Mouse (Mus musculus) ES-Bruce4 (cell line): ENCODE results near the gene Rccd1. TPM values are rescaled to one million over a fixed set of nuclear protein-coding genes. Genes with fewer than 3 reads are reported as not detected.

Experiments
- H3K27ac ChIP-seq: 2 replicates; pipeline ENCODE4 v1.5.1; 2012; ENCODE audit warnings: low read length, inconsistent platforms; ENCODE audit not compliant: insufficient read depth
- H3K27me3 ChIP-seq: 2 replicates; pipeline ENCODE4 v1.6.1; 2012; ENCODE audit warnings: mild to moderate bottlenecking, low read length, inconsistent platforms; ENCODE audit not compliant: control insufficient read depth, poor library complexity, insufficient read depth, severe bottlenecking
- H3K36me3 ChIP-seq: 2 replicates; pipeline ENCODE4 v1.6.1; 2012; ENCODE audit warnings: inconsistent platforms, mild to moderate bottlenecking, low read length, moderate library complexity; ENCODE audit not compliant: control insufficient read depth, poor library complexity, insufficient read depth, severe bottlenecking
- H3K4me1 ChIP-seq: one replicate; pipeline ENCODE4 v1.8.1; 2011; ENCODE audit warnings: low read length; ENCODE audit not compliant: control insufficient read depth, insufficient read depth
- H3K4me3 ChIP-seq: 2 replicates; pipeline ENCODE4 v1.5.1; 2011; ENCODE audit warnings: low read depth, mild to moderate bottlenecking, low read length
- H3K9ac ChIP-seq: 2 replicates; pipeline ENCODE4 v1.6.1; 2012; ENCODE audit warnings: low read depth, mild to moderate bottlenecking, inconsistent platforms; ENCODE audit not compliant: poor library complexity, severe bottlenecking
- H3K9me3 ChIP-seq: replicated peaks from 2 replicates; pipeline ENCODE4 v1.6.1; 2012; ENCODE audit warnings: mild to moderate bottlenecking, low read length, inconsistent platforms; ENCODE audit not compliant: control insufficient read depth, poor library complexity, insufficient read depth, severe bottlenecking
- CTCF ChIP-seq: IDR thresholded peaks from one replicate; pipeline ENCODE4 v1.8.1; 2011; ENCODE audit warnings: low read depth, low read length
- EP300 ChIP-seq: IDR thresholded peaks from 2 replicates; pipeline ENCODE4 v1.6.1; 2011; ENCODE audit warnings: low read depth, low read length; ENCODE audit not compliant: insufficient read depth
- POLR2A ChIP-seq: IDR thresholded peaks from one replicate; pipeline ENCODE4 v1.8.1; 2011; ENCODE audit warnings: low read length; ENCODE audit not compliant: insufficient read depth
- polyA plus RNA-seq: library from polyadenylated mRNA; stranded (reverse); fragments of >200 nt; gene quantifications from 2 replicates; pipeline ENCODE4 v1.2.4, GENCODE M21; 2011; ENCODE audit warnings: low read depth; ENCODE audit not compliant: missing spikeins, insufficient read depth, insufficient read length

The Rccd1 gene
- polyA plus RNA-seq, 1 experiment = 26.5 TPM

DNA sequence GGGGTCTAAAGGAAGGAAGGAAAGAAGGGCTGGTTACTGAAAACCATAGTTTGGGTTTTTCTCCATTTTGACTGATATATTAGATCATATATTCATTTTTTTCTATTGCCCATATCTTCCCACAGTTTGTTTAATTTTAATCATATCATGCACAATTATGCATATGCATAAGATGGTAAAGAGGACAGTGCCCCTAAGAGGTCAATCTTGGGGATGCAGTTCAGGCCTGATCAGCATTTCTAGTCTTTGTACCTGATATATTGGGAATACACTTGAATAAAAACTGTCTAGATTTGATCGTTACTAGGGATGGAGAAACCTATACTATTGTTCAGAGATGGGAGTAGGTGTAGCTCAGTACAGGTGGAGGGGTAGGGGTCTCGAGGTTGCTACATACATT lies 43.3 kb downstream of the Rccd1 start:
- Histone ChIP-seq H3K27me3 (no peaks in the 10 kb centered on the region), H3K27ac (no peak overlapping the region), H3K9me3 (no peaks in the 10 kb centered on the region), H3K9ac (no peak overlapping the region), H3K36me3 (peaks cover 18% of the 10 kb centered on the region), H3K4me3 (no peak overlapping the region), H3K4me1 (no peaks in the 10 kb centered on the region)
- TF ChIP-seq EP300 = no peak
- no peak for TF ChIP-seq CTCF
- no peak for TF ChIP-seq POLR2A

DNA sequence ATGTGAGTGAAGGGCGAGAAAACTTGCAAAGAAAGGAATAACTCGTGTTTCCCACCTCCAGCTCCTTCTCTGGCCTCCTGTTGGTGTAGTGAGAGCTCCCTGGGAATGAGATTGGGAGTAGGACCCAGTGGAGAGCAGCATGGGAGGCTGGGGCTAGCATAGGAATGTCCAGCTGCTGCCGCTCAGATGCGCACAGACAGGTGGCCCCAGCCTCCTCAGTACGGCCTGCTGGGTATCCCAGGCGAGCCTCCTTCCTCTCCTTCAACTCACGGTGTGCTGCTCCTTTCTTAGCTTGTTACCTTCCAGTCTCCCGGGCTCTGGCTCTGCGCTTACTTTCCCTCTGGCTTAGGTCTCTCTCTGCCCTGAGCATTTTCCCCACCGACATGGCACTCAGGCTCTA lies 44.2 kb downstream of the Rccd1 start:
- H3K36me3 ChIP-seq = peaks cover 14% of the 10 kb centered on the region
- no peaks in the 10 kb centered on the region for H3K4me1 ChIP-seq
- no peaks in the 10 kb centered on the region for H3K9me3 ChIP-seq
- H3K4me3 ChIP-seq = no peak overlapping the region
- H3K27me3 ChIP-seq = no peaks in the 10 kb centered on the region
- no peak overlapping the region for H3K9ac ChIP-seq
- TF ChIP-seq POLR2A (no peak), EP300 (no peak), CTCF (no peak)
- no peak overlapping the region for H3K27ac ChIP-seq

DNA sequence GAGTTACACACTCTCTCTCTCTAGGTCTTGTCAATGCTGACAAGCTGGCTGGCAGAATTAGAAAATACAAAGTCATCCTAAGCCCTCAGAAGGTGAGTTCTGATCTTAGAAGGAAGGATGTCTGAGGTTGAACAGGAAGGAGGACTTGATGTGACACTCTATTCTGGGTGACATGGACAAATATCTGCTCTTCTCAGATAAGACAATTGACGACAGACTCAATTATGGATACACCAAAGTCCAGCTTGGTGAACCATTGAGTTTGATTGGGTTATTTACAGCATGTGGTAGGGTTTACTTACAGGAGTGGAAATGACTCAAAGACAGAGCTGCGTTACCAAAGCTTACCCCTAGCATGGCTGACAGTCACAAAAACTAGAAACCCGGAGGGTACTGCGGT lies 47.9 kb downstream of the Rccd1 start:
- no peak for TF ChIP-seq EP300
- no peak for TF ChIP-seq CTCF
- TF ChIP-seq POLR2A = no peak
- H3K27me3 ChIP-seq = no peaks in the 10 kb centered on the region
- no peaks in the 10 kb centered on the region for H3K36me3 ChIP-seq

DNA sequence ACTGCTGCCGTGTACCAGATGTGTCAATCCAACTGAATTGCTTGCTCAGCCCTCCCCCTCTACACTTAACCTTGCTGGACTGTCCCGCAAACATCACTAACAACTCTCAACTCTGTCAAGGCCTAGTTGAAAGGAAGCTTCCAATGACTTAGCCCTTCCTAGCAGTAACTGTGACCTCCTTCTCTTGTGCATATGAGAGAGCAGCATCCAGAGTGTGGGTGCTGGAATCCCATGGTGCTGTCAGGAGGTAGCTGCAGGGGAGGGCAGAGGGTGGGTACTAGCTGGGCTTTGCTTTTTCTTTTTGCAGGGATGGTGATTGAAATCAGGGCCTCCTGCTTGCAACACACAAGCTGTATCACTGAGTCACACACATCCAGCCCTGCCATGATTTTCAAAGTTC lies 50.8 kb downstream of the Rccd1 start:
- H3K36me3 ChIP-seq = no peaks in the 10 kb centered on the region
- no peak overlapping the region for H3K9ac ChIP-seq
- no peak for TF ChIP-seq EP300
- no peak for TF ChIP-seq POLR2A
- TF ChIP-seq CTCF = no peak
- H3K27me3 ChIP-seq = no peaks in the 10 kb centered on the region
- H3K27ac ChIP-seq = no peak overlapping the region
- H3K4me1 ChIP-seq = no peaks in the 10 kb centered on the region
- no peaks in the 10 kb centered on the region for H3K9me3 ChIP-seq
- H3K4me3 ChIP-seq = no peak overlapping the region

More for the DNA sequence above, 47.9 kb downstream of the Rccd1 start:
- Histone ChIP-seq H3K4me3 (no peak overlapping the region), H3K4me1 (no peaks in the 10 kb centered on the region), H3K27ac (no peak overlapping the region), H3K9me3 (no peaks in the 10 kb centered on the region), H3K9ac (no peak overlapping the region)

DNA sequence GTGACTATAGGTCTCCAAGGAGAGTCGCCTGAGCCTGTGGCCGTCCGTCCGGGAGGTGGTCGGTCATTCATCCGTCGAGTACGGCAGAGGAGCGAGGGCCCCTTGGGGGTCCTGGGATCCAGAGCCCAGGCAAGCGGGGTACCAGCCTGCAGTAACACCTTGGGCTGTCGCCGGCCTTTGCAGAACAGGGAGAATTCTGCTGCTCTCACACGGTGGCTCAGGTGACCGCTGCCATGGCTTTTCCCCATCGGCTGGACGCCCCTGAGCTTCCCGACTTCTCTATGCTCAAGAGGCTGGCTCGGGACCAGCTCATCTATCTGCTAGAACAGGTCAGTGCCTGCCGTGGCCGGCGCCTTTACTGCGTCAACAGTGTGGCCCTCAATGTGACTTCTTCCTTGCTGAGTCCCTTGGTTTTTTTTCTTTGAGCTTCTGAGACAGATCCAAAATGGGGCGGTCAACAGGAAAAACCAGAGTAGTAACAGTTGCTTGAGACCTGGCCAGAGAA lies 54.5 kb downstream of the Rccd1 start:
- no peaks in the 10 kb centered on the region for H3K27me3 ChIP-seq
- no peak overlapping the region for H3K27ac ChIP-seq
- H3K4me1 ChIP-seq = no peaks in the 10 kb centered on the region
- H3K9ac ChIP-seq = peak overlapping the region; percentile 84
- H3K36me3 ChIP-seq = peaks cover 11% of the 10 kb centered on the region
- H3K9me3 ChIP-seq = no peaks in the 10 kb centered on the region
- H3K4me3 ChIP-seq = peak overlapping the region; percentile 99
- TF ChIP-seq EP300 (no peak), CTCF (no peak), POLR2A (no peak)

DNA sequence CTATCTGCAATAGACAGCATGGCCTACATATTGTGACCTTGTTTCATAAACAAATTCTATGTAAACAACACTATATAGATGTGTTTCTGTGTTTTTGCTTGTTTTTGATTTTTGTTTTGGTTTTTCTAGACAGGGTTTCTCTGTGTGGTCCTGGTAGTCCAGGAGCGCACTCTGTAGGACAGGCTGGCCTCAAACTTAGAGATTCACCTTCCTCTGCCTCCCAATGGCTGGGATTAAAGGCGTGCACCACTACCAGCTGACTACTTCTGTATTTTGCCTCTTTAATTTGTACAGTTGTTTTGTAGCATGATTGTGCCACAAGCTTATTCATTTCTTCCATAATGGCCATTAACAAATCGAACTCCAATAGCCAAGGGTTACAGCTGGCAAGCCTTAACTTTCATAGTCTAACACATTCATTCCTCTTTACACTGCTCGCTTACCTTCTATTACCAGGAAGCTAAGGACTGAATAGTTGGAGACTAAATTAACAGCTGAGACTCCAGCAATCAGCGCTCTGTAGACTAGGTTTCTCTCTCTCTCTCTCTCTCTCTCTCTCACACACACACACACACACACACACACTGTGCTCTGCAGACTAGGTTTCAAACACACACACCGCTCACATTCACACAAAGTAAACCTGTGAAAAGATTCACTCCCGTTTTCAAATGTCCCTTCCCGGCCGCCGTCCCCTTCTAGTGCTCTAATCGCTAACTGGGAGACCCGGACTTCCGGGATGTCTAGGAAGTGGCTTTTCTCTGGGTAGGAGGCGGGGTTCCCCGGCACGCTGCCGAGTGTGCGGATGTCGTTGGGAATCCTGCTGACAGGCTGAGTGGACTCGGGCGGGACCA lies 55.1 kb downstream of the Rccd1 start, which contains the start of gene Vps33b:
Vps33b (plus strand) TSS at position 753 of the 854 bp plus-strand sequence.
- Histone ChIP-seq H3K27me3 (no peaks in the 10 kb centered on the region), H3K9ac (peak within 1 kb of the TSS; percentile 84), H3K36me3 (peaks cover 18% of the 10 kb centered on the region), H3K27ac (peak within 1 kb of the TSS; percentile 42; the same call in 1 of the 2 replicates), H3K9me3 (no peaks in the 10 kb centered on the region), H3K4me1 (no peaks in the 10 kb centered on the region), H3K4me3 (peak within 1 kb of the TSS; percentile 99)
- TF ChIP-seq POLR2A (no peak), CTCF (no peak), EP300 (no peak)
